22 mouse cellular contexts compared by ENCODE assay signal in the genomic region with DNA sequence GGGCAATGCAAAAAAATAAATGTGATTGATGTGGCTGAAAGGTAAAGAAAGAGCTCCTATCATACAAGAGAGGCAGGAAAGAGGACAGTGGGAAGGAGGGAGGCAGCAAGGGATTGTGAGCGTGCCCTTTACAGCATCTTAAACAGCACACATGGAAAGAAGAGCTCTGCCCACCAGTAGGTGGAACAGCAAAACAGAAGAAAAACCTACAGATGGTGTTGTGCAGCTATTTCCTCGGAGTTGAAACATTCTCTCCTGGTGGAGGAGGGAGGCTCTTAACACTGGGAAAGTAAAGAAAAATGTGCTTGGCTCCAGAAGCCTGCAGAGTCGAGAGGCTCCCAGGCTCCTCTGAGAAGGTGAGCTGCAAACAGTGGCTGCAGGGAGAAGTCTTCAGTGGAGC. TPM values are rescaled to one million over a fixed set of nuclear protein-coding genes. Genes with fewer than 3 reads are reported as not detected.
DNase-seq lines count a peak whose midpoint lies in the region; ATAC-seq lines count a peak whose summit lies in the region.
"Had no signal": no experiment of that assay in that cellular context is flagged by ENCODE, and none has a peak within 500 bp of the region (broad histone marks: within the 10 kb centered on the region; RNA-seq: fewer than 3 reads in every experiment).

No protein-coding gene starts in this region.

- DNase-seq in heart, adult 11 months: peak; percentile 70
- no peak for DNase-seq in heart, postnatal 14 days
- DNase-seq in left cerebral cortex, adult 11 months (ENCODE audit: low spot score): peak; percentile 25
- DNase-seq in left cerebral cortex, postnatal 10 days (ENCODE audit: extremely low spot score in 1 of 2, low spot score in 2 of 2): no peak
- DNase-seq in brain, adult 2 months (ENCODE audit: low read depth, low spot score): peak; percentile 86
- peak; percentile 26 to 73 for DNase-seq in left cerebral cortex, postnatal 14 days (ENCODE audit: low spot score in 2 of 2)
- no peak for DNase-seq in kidney, adult 11 months
- DNase-seq: adrenal gland, postnatal 36 days; cerebellum, adult 2 months; cerebellum, postnatal 14 days; gastrocnemius, postnatal 14 days; heart, postnatal 36 days; kidney, adult 8-10 months; liver, postnatal 0 days; lung, postnatal 10 days; midbrain, embryonic 14.5 days; thymus, postnatal 4 days had no signal

- no peak for ATAC-seq in CD4-positive, CD25-positive, alpha-beta regulatory T cell, adult 4 months
- ATAC-seq: hindbrain, postnatal 0 days; intestine, embryonic 15.5 days; liver, embryonic 12.5 days; liver, postnatal 0 days had no signal

- intact Hi-C loops in heart, postnatal 14 days (cut with DNase I): no loop called here
- intact Hi-C loops in left cerebral cortex, postnatal 10 days (cut with DNase I): no loop called here
- intact Hi-C loops in left cerebral cortex, postnatal 14 days (cut with DNase I): no loop called here

RNA-seq across cellular contexts. Expression of a gene that starts 12.8 kb away (rescaled TPM):
- total RNA-seq in heart, postnatal 14 days (2021): 10 to 100 TPM; 15.5 to 17.1 TPM
- total RNA-seq in left cerebral cortex, postnatal 10 days (2021): 10 to 100 TPM; 24.4 to 25.9 TPM
- total RNA-seq in left cerebral cortex, postnatal 14 days (2021): 10 to 100 TPM; 22.4 to 27.9 TPM
- 1 to 10 TPM in 1 of 2 experiments, under 1 TPM in 1; 0.19 to 1.3 TPM for polyA plus RNA-seq in CD4-positive, CD25-positive, alpha-beta regulatory T cell, adult 4 months (2017; shearing (Covaris generic))
- total RNA-seq: megakaryocyte-erythroid progenitor cell, adult 5-6 weeks had no signal

Comparison
In these comparisons a context has a peak if more than half of its experiments do, and no peak if none do; other contexts are left out.
1. DNase-seq: peak in heart, adult 11 months (single experiment), left cerebral cortex, adult 11 months (single experiment), brain, adult 2 months (single experiment) and left cerebral cortex, postnatal 14 days (2 of 2); none in heart, postnatal 14 days (0 of 2), left cerebral cortex, postnatal 10 days (0 of 2) and kidney, adult 11 months (single experiment).